Mouse (Mus musculus) left cerebral cortex, adult 18-20 months (tissue): ENCODE data around the gene Hdlbp. TPM values are rescaled to one million over a fixed set of nuclear protein-coding genes. Genes with fewer than 3 reads are reported as not detected.
"Not testable (repeated sequence)": the region's sequence is repeated elsewhere in the genome, so short reads cannot be mapped to it uniquely, and the experiment has no call there.

Experiments used
- DNase-seq, 2 experiments: peaks; one replicate each; pipeline ENCODE4 v3.0.0; 2021 to 2022; ENCODE audit warnings: low spot score in 2 of 2, mixed read lengths in 1 of 2
- total RNA-seq, 2 experiments: library from RNA; stranded (reverse); gene quantifications; 2 replicates each; pipeline ENCODE4 v1.2.3; 2021

Gene Hdlbp
- total RNA-seq, 2 experiments from 2014 or later = 157 to 167 TPM

DNA sequence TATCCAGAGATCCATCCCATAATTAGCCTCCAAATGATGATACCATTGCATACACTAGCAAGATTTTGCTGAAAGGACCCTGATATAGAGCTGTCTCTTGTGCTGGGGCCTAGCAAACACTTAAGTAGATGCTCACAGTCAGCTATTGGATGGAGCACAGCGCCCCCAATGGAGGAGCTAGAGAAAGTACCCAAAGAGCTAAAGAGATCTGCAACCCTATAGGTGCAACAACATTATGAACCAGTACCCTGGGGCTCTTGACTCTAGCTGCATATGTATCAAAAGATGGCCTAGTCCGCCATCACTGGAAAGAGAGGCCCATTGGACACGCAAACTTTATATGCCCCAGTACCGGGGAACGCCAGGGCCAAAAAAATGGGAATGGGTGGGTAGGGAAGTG, 28.5 kb downstream of the Hdlbp start:
- not testable (repeated sequence) for DNase-seq

GRCm38 (mm10) chr1:93445822-93446162, 32.8 kb downstream of the Hdlbp start:
- DNase-seq = no peak

DNA sequence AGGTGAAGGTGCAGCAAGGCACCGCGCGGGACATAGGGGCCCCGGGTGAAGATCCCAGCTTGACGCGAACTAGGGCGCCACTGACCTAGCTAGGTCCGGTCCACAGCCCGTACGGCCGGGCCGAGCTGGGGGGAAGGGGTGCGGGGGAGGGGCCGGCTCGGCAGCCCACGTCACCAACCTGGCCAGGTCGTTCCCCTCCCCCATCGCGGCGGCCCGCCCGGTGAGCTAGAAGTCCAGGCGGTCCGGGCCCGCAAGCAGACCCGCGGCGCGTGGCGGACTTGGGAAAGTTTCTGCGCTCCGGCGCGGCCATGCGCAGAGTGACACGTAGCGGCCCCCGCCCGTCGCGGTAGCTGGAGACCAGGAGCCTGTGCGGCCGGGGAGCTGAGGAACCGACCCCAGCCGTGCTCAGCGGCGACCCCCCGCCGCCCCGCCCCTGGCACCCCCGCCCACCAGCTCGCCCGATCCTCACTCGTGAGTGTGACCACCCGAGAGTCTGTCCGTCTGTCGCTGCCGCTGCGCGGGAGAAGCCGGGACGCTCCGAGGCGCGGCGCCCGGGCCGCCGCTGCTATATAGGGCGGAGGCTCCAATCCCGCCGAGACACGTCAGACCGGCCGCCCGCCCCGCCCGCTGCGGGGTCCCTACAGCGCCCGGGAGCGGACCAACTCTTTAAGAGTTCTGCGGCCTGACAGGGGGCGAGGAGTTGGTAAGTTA, 33.3 kb downstream of the Hdlbp start:
- DNase-seq = peak; percentile 44 to 55

DNA sequence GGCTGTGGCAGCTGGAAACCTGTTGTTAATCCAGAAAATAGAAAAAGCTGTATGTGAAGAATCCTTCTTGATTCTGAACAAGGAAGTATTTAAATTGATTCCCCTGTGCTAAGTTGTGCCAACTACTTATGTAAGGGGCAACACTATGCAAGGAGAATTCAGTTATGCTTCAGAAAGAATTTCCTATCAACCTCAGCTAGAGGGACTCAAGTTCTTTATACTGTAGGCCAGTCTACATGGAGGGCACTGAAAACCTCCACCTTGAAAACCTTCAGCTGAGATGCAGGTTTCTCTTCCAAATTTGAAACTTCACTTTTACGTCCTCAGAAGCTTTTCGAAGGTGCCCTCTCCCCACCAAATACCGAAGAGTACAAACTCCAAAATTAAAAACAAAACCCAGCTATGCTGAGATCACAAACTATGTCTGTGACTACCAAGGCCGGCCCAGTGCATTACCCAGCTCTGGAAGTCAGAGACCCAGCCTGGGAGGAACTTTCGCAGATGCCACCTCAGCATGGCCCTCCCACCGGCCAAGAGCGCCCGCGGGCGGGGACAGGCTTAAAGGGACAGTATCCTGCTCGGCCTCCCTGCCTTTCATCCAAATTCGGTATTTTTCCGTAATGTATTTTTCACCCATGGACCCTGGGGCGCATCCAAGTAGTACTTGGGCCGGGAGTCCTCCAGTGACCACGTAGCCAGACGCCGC, 34.1 kb downstream of the Hdlbp start:
- DNase-seq = peak; percentile 51 to 62

- no peak for DNase-seq
These were observed 39.3 kb downstream of the Hdlbp start for GRCm38 (mm10) chr1:93439321-93439720.

- no peak for DNase-seq
These were observed 46.5 kb downstream of the Hdlbp start for GRCm38 (mm10) chr1:93432087-93432486.

- no peak for DNase-seq
These were observed 75.2 kb downstream of the Hdlbp start for GRCm38 (mm10) chr1:93403403-93403802.

DNA sequence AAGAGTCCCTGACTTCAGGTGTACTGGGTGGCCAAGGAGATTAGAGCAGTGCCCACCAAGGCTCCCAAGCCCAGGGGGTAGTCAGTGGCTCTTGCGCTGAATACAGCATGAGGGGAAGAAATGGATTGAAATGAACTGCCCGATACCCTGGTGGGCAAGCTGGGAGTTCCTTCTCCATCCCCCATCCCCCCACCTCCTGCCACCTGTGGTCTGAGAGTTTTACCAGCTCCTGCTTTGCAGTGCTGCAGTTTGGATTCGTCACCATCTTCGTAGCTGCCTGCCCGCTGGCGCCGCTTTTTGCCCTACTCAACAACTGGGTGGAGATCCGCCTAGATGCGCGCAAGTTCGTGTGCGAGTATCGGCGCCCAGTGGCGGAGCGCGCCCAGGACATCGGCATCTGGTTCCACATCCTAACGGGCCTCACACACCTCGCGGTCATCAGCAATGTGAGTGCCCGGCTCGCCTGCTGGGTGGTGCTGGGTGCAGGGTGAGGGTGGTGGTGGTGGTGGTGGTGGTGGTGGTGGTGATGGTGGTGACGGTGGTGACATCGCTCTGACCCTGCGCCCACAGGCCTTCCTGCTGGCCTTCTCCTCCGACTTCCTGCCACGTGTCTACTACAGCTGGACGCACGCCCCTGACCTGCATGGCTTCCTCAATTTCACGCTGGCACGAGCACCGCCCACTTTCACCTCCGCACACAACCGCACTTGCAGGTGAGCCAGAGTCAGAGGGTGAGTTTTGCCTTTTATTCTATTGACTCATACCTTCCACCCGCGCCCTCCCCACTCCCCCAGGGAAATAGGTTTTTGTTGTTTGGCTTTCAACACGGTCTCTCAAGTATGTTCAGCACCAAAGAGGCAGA, 77.2 kb downstream of the Hdlbp start:
- DNase-seq = no peak

- no peak for DNase-seq
These were observed 89.7 kb downstream of the Hdlbp start for GRCm38 (mm10) chr1:93388906-93389305.

GRCm38 (mm10) chr1:93387198-93387597, 91.4 kb downstream of the Hdlbp start:
- DNase-seq = no peak

- DNase-seq = no peak
These were observed 99.5 kb downstream of the Hdlbp start for GRCm38 (mm10) chr1:93379117-93379516.

- DNase-seq = no peak
These were observed 101.3 kb downstream of the Hdlbp start for GRCm38 (mm10) chr1:93377307-93377706.

DNA sequence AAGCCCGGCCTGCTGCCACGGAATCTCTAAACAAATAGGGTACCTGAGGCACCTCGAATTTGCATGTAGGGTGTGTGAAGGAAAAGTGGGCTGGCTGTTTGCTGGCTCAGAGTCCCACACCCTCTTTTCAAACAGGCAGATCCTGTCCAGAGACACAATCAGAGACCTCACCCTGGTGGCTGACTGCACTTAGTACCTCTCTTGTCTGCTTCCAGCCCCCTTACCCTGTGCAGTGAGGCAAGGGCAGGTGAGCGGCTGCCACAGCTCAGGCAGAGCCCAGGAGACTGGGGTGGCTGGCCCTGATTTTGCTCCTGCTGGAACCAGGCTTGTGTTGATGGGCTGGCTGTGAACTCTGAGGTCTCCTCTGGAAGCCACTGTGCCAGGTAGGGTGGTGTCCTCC, 105.0 kb downstream of the Hdlbp start, which contains the start of gene Ano7:
Ano7 (plus strand) TSS at position 266 of the 400 bp plus-strand sequence.
- no peak for DNase-seq

DNA sequence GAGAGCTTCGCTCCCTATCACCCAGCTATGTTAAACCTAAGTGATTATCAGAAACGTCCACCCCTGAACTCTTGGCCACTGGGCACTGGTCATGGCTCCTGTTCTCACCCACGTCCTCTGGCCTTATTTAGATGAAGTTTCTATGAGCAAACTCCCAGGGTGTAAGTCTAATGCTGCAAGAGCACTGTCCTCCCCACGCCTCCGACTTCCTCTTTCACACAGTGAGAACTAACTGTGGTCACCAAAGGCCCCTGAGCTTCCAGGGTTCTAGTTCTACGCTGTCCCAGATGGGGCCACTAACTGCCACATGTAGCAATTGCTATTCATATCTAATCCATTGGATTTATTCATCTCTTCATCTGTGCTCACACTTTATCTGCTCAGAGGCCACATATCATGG, 113.0 kb downstream of the Hdlbp start:
- DNase-seq = no peak

DNA sequence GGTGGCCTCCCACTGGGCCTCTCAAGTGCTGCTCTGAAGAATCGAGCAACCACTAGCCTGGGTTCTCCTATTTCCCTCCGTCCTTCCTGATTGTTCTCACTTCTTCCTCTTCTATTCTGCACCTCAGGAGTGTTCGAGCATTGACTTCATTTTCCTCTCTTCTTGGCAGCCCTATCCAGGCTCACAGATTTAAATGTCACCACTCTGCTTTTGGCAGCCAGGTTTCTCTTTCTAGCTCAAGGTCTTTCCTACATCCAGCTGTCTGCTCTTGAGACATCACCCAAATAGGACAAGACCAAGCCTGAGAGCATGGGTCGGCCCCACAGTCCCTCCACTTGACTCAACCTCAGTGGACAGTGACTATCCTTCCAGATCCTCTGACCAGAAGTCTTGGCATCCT, 116.0 kb downstream of the Hdlbp start:
- DNase-seq = no peak

Other genes starting within 250 kb of the Hdlbp start
- gene Sned1, start 243.0 kb downstream of the Hdlbp start, total RNA-seq = 1 to 10 TPM; 7.8 to 8.2 TPM
- 10 to 100 TPM; 18.0 to 19.3 TPM for gene Mterf4, start 172.9 kb downstream of the Hdlbp start, total RNA-seq
- gene Ppp1r7, start 136.0 kb downstream of the Hdlbp start, total RNA-seq = 10 to 100 TPM; 82.1 to 87.1 TPM
- 1 to 10 TPM; 5.5 to 6.8 TPM for gene Pask, start 135.3 kb downstream of the Hdlbp start, total RNA-seq
- gene Ano7, start 104.9 kb downstream of the Hdlbp start, total RNA-seq = under 1 TPM; 0.07 to 0.51 TPM
- 10 to 100 TPM in 1 of 2 experiments, 1 to 10 TPM in 1; 10.0 to 11.0 TPM for gene Farp2, start 33.3 kb upstream of the Hdlbp start, total RNA-seq
- 100 to 1,000 TPM; 382 to 398 TPM for gene Stk25, start 179.8 kb upstream of the Hdlbp start, total RNA-seq
- 10 to 100 TPM; 32.2 to 42.8 TPM for gene Bok, start 206.8 kb upstream of the Hdlbp start, total RNA-seq